Comparison of ENCODE assay signal across 16 mouse cellular contexts in genomic region chr10:67044346-67044745, GRCm38 (mm10). TPM values are rescaled to one million over a fixed set of nuclear protein-coding genes. Genes with fewer than 3 reads are reported as not detected.
A peak's percentile ranks its signal among the peaks of the same experiment; 100 is the strongest.
DNase-seq lines count a peak whose midpoint lies in the region; ATAC-seq and TF ChIP-seq lines count a peak whose summit lies in the region.
"Had no signal": no experiment of that assay in that cellular context is flagged by ENCODE, and none has a peak within 500 bp of the region (broad histone marks: within the 10 kb centered on the region; RNA-seq: fewer than 3 reads in every experiment).

No protein-coding gene starts in this region.

- no peak for TF ChIP-seq CTCF in lung, adult 2 months (IDR thresholded peaks at IDR 0.05; ENCODE audit: insufficient read depth, low read length)

- H3K27me3 ChIP-seq in forebrain, embryonic 11.5 days (ENCODE audit: control insufficient read depth, insufficient read depth, low read length): no peaks in the 10 kb centered on the region
- H3K27me3 ChIP-seq in forebrain, embryonic 12.5 days: no peaks in the 10 kb centered on the region
- H3K27me3 ChIP-seq: embryonic facial prominence, embryonic 13.5 days; heart, embryonic 12.5 days; neural tube, embryonic 12.5 days had no signal

- no peak for ATAC-seq in forebrain, embryonic 11.5 days (replicated peaks; ENCODE audit: low FRiP score)
- no peak for ATAC-seq in forebrain, embryonic 12.5 days (ENCODE audit: low FRiP score)
- ATAC-seq: activated CD4-positive, CD25-positive, alpha-beta regulatory T cell, adult 4 months; inflammation-experienced regulatory T-cells, adult 6 months had no signal

- no peak overlapping the region for H3K4me2 ChIP-seq in forebrain, embryonic 11.5 days (ENCODE audit: low read depth, low read length, severe bottlenecking)
- H3K4me2 ChIP-seq in forebrain, embryonic 12.5 days: no peak overlapping the region
- H3K4me2 ChIP-seq: embryonic facial prominence, embryonic 13.5 days; heart, embryonic 12.5 days; neural tube, embryonic 12.5 days had no signal

- no peaks in the 10 kb centered on the region for H3K9me3 ChIP-seq in forebrain, embryonic 11.5 days (ENCODE audit: control insufficient read depth, low read length)
- no peaks in the 10 kb centered on the region for H3K9me3 ChIP-seq in forebrain, embryonic 12.5 days
- H3K9me3 ChIP-seq: embryonic facial prominence, embryonic 13.5 days; forebrain, embryonic 10.5 days; heart, embryonic 12.5 days; neural tube, embryonic 12.5 days had no signal

- no peak overlapping the region for H3K27ac ChIP-seq in forebrain, embryonic 11.5 days (ENCODE audit: low read depth, low read length)
- H3K27ac ChIP-seq in forebrain, embryonic 12.5 days: no peak overlapping the region
- H3K27ac ChIP-seq: left cerebral cortex, adult 2 months had no signal

- peaks cover 6% of the 10 kb centered on the region; the same call in 1 of the 2 replicates for H3K4me1 ChIP-seq in forebrain, embryonic 11.5 days (replicated peaks; ENCODE audit: control insufficient read depth, insufficient read depth, low read length)
- peaks cover 32% of the 10 kb centered on the region for H3K4me1 ChIP-seq in forebrain, embryonic 12.5 days
- peaks cover 5% of the 10 kb centered on the region; the same call in 1 of the 2 replicates for H3K4me1 ChIP-seq in lung, adult 2 months (ENCODE audit: control insufficient read depth, insufficient read depth, low read length)

- TF ChIP-seq POLR2A in lung, adult 2 months (IDR thresholded peaks at IDR 0.05; ENCODE audit: borderline replicate concordance, extremely low read depth, low read depth, low read length): no peak

- 81% methylated on average over 5 of the region's 5 CpGs for WGBS in forebrain, embryonic 11.5 days
- WGBS in forebrain, embryonic 12.5 days: 77% methylated on average over 5 of the region's 5 CpGs
- 53% methylated on average over 5 of the region's 5 CpGs for WGBS in lung, adult 2 months

- peak; percentile 23 for DNase-seq in forebrain, embryonic 11.5 days (ENCODE audit: low spot score)
- DNase-seq in lung, postnatal 10 days: peak; percentile 30
- DNase-seq in lung, adult 2 months: no peak
- peak; percentile 31 for DNase-seq in adipocyte (ENCODE audit: low spot score)
- DNase-seq in kidney, postnatal 14 days: peak; percentile 78
- DNase-seq in spleen, adult 18-20 months: no peak
- DNase-seq: cerebellum, adult 8-10 months; thymus, postnatal 14 days had no signal

- H3K36me3 ChIP-seq in forebrain, embryonic 11.5 days (ENCODE audit: control insufficient read depth, insufficient read depth, low read length): no peaks in the 10 kb centered on the region
- H3K36me3 ChIP-seq in forebrain, embryonic 12.5 days (replicated peaks): 0 out of 2 replicates have a peak, but pooled peaks cover 5% of the 10 kb centered on the region
- H3K36me3 ChIP-seq: embryonic facial prominence, embryonic 13.5 days; heart, embryonic 12.5 days; neural tube, embryonic 12.5 days had no signal

- H3K9ac ChIP-seq in forebrain, embryonic 11.5 days (ENCODE audit: low read length): no peak overlapping the region
- H3K9ac ChIP-seq in forebrain, embryonic 12.5 days: no peak overlapping the region
- H3K9ac ChIP-seq: embryonic facial prominence, embryonic 13.5 days; heart, embryonic 12.5 days; neural tube, embryonic 12.5 days had no signal

- H3K4me3 ChIP-seq in forebrain, embryonic 11.5 days (ENCODE audit: low read depth, low read length): no peak overlapping the region
- H3K4me3 ChIP-seq in forebrain, embryonic 12.5 days (replicated peaks): no peak overlapping the region
- no peak overlapping the region for H3K4me3 ChIP-seq in lung, adult 2 months (replicated peaks; ENCODE audit: extremely low read depth, low read depth, low read length)
- H3K4me3 ChIP-seq: embryonic facial prominence, embryonic 13.5 days; forebrain, embryonic 10.5 days; heart, embryonic 12.5 days; left cerebral cortex, adult 2 months; neural tube, embryonic 12.5 days had no signal

RNA-seq across cellular contexts. Expression of gene Jmjd1c, which starts 51.6 kb away (rescaled TPM):
- 53.1 and 55.7 TPM in 2 replicates for polyA plus RNA-seq in forebrain, embryonic 11.5 days (2014; fragmentation: Nextera tagmentation; extraction: Ambion mirVana)
- 50.3 and 58.6 TPM in 2 replicates for polyA plus RNA-seq in forebrain, embryonic 12.5 days (2016; fragmentation: Nextera tagmentation; extraction: Ambion mirVana)
- polyA plus RNA-seq in lung, adult 2 months (2012; rRNA removed): 16.4 and 19.4 TPM in 2 replicates

RNA-seq across cellular contexts. Expression of gene Reep3, which starts 52.4 kb away (rescaled TPM):
- 44.6 and 48.4 TPM in 2 replicates for polyA plus RNA-seq in forebrain, embryonic 11.5 days (2014; fragmentation: Nextera tagmentation; extraction: Ambion mirVana)
- 43.8 and 46.9 TPM in 2 replicates for polyA plus RNA-seq in forebrain, embryonic 12.5 days (2016; fragmentation: Nextera tagmentation; extraction: Ambion mirVana)
- 16.7 and 26.5 TPM in 2 replicates for polyA plus RNA-seq in lung, adult 2 months (2012; rRNA removed)

Comparison
In these comparisons a context has a peak if more than half of its experiments do, and no peak if none do; other contexts are left out.
1. DNase-seq: peak in forebrain, embryonic 11.5 days (single experiment), lung, postnatal 10 days (single experiment), adipocyte (single experiment) and kidney, postnatal 14 days (single experiment); none in lung, adult 2 months (single experiment) and spleen, adult 18-20 months (0 of 2).